Mouse (Mus musculus): ENCODE data around the gene Pcp4. TPM values are rescaled to one million over a fixed set of nuclear protein-coding genes. Genes with fewer than 3 reads are reported as not detected.

Pcp4 gene
- polyA plus RNA-seq, 1 experiment from 2014 or later, result 0.59 TPM

Other genes with a start within 250 kb of the Pcp4 start
- 0.16 and 1.6 TPM in 2 replicates for gene B3galt5, start 231.8 kb upstream of the Pcp4 start, polyA plus RNA-seq (2015; fragmentation: Nextera tagmentation; extraction: Ambion mirVana)
- gene Itgb2l, start 24.0 kb upstream of the Pcp4 start, polyA plus RNA-seq (2015; fragmentation: Nextera tagmentation; extraction: Ambion mirVana), result 0.10 TPM in 1 of 2 replicates, not detected in the other